Mouse (Mus musculus): ENCODE results near the gene Scamp4. TPM values are rescaled to one million over a fixed set of nuclear protein-coding genes. Genes with fewer than 3 reads are reported as not detected.

Gene Scamp4
- polyA plus RNA-seq, 1 experiment from 2014 or later, result 60.1 TPM

DNA sequence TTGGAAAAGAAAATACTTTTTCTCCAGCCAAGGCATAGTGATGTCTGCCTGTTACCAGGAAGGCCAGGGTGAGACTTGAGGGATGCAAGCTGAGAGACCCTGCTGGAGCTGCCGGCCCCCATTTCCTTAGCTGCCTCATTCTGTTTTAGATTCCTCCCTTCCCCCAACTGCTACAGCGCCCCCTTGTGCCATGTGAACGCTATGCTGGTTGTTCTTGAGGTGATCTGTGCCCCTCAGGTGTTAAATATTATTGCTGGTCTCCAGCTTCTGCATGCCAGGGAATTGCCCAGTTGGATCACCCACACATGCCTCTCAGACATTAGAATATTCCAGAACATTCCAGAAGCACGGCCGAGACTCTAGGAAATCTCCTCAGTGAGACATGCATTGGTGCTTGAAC is 58.5 kb downstream of the Scamp4 start:
- WGBS, result 38% methylated on average over 5 of the region's 5 CpGs
- Histone ChIP-seq H3K4me2 (ENCODE audit: low read depth, low read length) (no peak overlapping the region), H3K27ac (ENCODE audit: low read length) (no peak overlapping the region), H3K4me3 (ENCODE audit: low read length) (no peak overlapping the region), H3K4me1 (ENCODE audit: control insufficient read depth, insufficient read depth, low read length) (peaks cover 42% of the 10 kb centered on the region), H3K9me3 (replicated peaks; ENCODE audit: control insufficient read depth, low read length) (no peaks in the 10 kb centered on the region), H3K9ac (ENCODE audit: low read length) (no peak overlapping the region), H3K27me3 (ENCODE audit: control insufficient read depth, insufficient read depth, low read length) (no peaks in the 10 kb centered on the region), H3K36me3 (ENCODE audit: control insufficient read depth, insufficient read depth) (peaks cover 3% of the 10 kb centered on the region; the same call in 1 of the 2 replicates)
- no peak for ATAC-seq (replicated peaks; ENCODE audit: extremely low read depth, insufficient read depth, low FRiP score)

DNA sequence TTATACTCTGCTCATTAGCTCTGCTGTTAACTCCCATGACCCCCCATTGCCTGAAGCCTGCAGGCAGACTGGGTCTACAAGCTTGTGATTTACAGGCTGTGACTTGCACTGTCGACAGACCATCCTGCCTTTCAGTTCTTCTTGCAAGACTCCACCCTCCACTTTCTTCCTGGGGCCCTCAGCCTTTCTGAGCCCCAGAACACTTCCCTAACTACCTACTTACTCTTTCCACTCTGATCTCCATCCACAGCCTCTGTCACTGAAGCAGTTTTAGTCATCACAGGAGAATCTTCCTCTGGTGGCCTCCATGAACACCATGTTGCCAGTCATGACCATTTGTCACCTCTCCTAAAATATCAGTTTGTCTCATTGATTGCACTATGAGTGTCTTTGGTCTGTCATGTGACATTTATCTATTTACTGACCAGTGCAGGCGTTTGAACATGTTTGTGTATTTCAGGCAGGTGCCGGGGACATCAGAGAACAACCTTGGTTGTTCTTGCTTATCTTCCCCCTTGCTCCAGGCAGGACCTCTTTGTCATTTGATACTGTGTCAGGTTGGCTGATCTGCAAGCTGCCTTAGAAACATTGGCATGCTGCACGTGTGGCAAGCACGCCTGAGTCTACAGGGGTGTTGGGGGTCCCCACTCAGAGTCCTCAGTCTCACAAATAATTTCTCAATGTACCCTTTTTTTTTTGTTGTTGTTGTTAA is 61.0 kb downstream of the Scamp4 start:
- ATAC-seq (replicated peaks; ENCODE audit: extremely low read depth, insufficient read depth, low FRiP score), result no peak
- Histone ChIP-seq H3K4me2 (ENCODE audit: low read depth, low read length) (peak overlapping the region; percentile 47; the same call in 1 of the 2 replicates), H3K9me3 (replicated peaks; ENCODE audit: control insufficient read depth, low read length) (no peaks in the 10 kb centered on the region), H3K4me1 (ENCODE audit: control insufficient read depth, insufficient read depth, low read length) (peaks cover 38% of the 10 kb centered on the region), H3K27ac (ENCODE audit: low read length) (peak overlapping the region; percentile 89), H3K4me3 (ENCODE audit: low read length) (no peak overlapping the region), H3K9ac (ENCODE audit: low read length) (no peak overlapping the region; the same call in 1 of the 2 replicates), H3K36me3 (ENCODE audit: control insufficient read depth, insufficient read depth) (peaks cover 27% of the 10 kb centered on the region), H3K27me3 (ENCODE audit: control insufficient read depth, insufficient read depth, low read length) (no peaks in the 10 kb centered on the region)
- WGBS, result 23% methylated on average over 5 of the region's 5 CpGs

DNA sequence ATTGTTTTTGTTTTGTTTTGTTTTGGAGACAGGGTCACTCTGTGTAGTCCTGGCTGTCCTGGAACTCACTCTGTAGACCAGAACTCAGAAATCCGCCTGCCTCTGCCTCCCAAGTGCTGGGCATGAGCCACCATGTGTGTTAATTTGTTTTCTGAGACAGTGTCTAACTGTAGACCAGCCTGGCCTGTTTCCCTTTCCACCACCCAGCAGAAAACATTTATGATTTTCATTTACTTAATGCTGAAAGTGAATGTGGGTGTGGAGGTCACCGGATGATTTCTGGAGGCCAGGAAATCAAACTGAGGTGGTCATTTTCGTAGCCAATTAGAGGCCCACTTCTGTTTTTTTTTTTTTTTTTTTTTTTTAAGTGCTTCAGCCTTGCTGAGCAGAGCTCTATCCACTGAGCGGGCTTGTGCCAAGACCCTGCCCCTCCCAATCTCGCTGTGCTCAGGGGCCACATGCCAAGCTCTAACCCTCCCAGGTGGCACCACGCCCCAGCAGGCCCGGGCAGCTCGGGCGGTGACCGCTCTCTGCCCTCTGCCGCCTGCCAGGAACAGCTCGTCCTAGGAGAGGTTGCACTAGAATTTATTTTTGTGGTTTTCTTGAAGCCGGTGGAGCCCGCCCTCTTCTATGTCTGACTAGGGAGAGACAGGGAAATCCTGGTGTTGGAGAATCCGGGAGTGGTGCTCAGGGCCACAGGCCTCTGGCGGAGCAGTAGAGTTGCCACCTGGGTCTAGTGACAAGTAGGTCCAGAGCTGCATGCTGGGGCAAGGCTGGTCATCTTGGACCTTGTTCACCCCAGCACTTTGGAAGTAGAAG is 61.7 kb downstream of the Scamp4 start:
- Histone ChIP-seq H3K4me1 (ENCODE audit: control insufficient read depth, insufficient read depth, low read length) (peaks cover 35% of the 10 kb centered on the region), H3K27me3 (ENCODE audit: control insufficient read depth, insufficient read depth, low read length) (no peaks in the 10 kb centered on the region), H3K27ac (ENCODE audit: low read length) (peak overlapping the region; percentile 89), H3K9me3 (replicated peaks; ENCODE audit: control insufficient read depth, low read length) (no peaks in the 10 kb centered on the region), H3K4me2 (ENCODE audit: low read depth, low read length) (peak overlapping the region; percentile 47), H3K4me3 (ENCODE audit: low read length) (peak overlapping the region; percentile 9), H3K9ac (ENCODE audit: low read length) (peak overlapping the region; percentile 69), H3K36me3 (ENCODE audit: control insufficient read depth, insufficient read depth) (peaks cover 35% of the 10 kb centered on the region)
- ATAC-seq (replicated peaks; ENCODE audit: extremely low read depth, insufficient read depth, low FRiP score), result peak; percentile 78
- 8% methylated on average over 16 of the region's 16 CpGs for WGBS

DNA sequence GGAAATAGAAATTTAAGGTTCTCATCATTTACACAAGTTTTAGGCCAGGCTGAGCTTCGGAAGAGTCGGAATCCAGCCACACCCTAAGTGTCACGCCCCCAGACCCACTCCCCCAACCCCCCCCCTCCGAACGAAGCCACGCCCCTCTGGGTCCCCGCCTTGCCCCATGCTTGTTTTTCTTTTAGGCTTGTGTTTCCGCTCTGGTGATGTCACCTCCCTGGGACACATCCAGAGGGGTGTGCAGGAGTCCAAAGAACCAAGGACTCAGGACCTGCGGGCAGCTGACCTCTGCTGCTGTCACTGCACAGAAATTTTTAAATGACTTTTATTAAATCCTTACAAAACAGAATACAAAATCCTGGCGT is 62.3 kb downstream of the Scamp4 start:
- Histone ChIP-seq H3K9ac (ENCODE audit: low read length) (peak overlapping the region; percentile 69), H3K27me3 (ENCODE audit: control insufficient read depth, insufficient read depth, low read length) (no peaks in the 10 kb centered on the region), H3K9me3 (replicated peaks; ENCODE audit: control insufficient read depth, low read length) (no peaks in the 10 kb centered on the region), H3K27ac (ENCODE audit: low read length) (peak overlapping the region; percentile 89), H3K4me1 (ENCODE audit: control insufficient read depth, insufficient read depth, low read length) (peaks cover 40% of the 10 kb centered on the region), H3K36me3 (ENCODE audit: control insufficient read depth, insufficient read depth) (peaks cover 41% of the 10 kb centered on the region), H3K4me3 (ENCODE audit: low read length) (peak overlapping the region; percentile 9), H3K4me2 (ENCODE audit: low read depth, low read length) (peak overlapping the region; percentile 47)
- peak; percentile 61 for ATAC-seq (replicated peaks; ENCODE audit: extremely low read depth, insufficient read depth, low FRiP score)
- 15% methylated on average over 10 of the region's 10 CpGs for WGBS

Small RNAs within 50 kb of the gene (microRNA-seq; reads per million reads assigned to microRNA genes)
- gene Mir6912, result not detected

Other genes with a start within 250 kb of the Scamp4 start
- gene Plk5, start 246.4 kb upstream of the Scamp4 start, polyA plus RNA-seq (2015; fragmentation: Nextera tagmentation; extraction: Ambion mirVana), result 0.07 and 0.14 TPM in 2 replicates
- 2.8 TPM in 2 replicates for gene Mex3d, start 215.2 kb upstream of the Scamp4 start, polyA plus RNA-seq (2015; fragmentation: Nextera tagmentation; extraction: Ambion mirVana)
- gene Mbd3, start 203.3 kb upstream of the Scamp4 start, polyA plus RNA-seq (2015; fragmentation: Nextera tagmentation; extraction: Ambion mirVana), result 136 and 155 TPM in 2 replicates
- gene Uqcr11, start 196.0 kb upstream of the Scamp4 start, polyA plus RNA-seq (2015; fragmentation: Nextera tagmentation; extraction: Ambion mirVana), result 1,492 and 1,877 TPM in 2 replicates
- 41.9 and 47.0 TPM in 2 replicates for gene Tcf3, start 169.2 kb upstream of the Scamp4 start, polyA plus RNA-seq (2015; fragmentation: Nextera tagmentation; extraction: Ambion mirVana)
- not detected in 2 replicates for gene Onecut3, start 108.0 kb upstream of the Scamp4 start, polyA plus RNA-seq (2015; fragmentation: Nextera tagmentation; extraction: Ambion mirVana)
- gene Atp8b3, start 63.7 kb upstream of the Scamp4 start, polyA plus RNA-seq (2015; fragmentation: Nextera tagmentation; extraction: Ambion mirVana), result 0.03 and 0.04 TPM in 2 replicates
- 15.0 and 16.5 TPM in 2 replicates for gene Rexo1, start 41.3 kb upstream of the Scamp4 start, polyA plus RNA-seq (2015; fragmentation: Nextera tagmentation; extraction: Ambion mirVana)
- gene Klf16, start 25.6 kb upstream of the Scamp4 start, polyA plus RNA-seq (2015; fragmentation: Nextera tagmentation; extraction: Ambion mirVana), result 5.8 and 6.0 TPM in 2 replicates
- 79.5 and 91.7 TPM in 2 replicates for gene Abhd17a, start 12.5 kb upstream of the Scamp4 start, polyA plus RNA-seq (2015; fragmentation: Nextera tagmentation; extraction: Ambion mirVana)
- gene Adat3, start within 50 bp of the Scamp4 start, polyA plus RNA-seq (2015; fragmentation: Nextera tagmentation; extraction: Ambion mirVana), result 3.5 and 4.0 TPM in 2 replicates
- 2.2 and 2.8 TPM in 2 replicates for gene Gm49322, start 3.1 kb downstream of the Scamp4 start, polyA plus RNA-seq (2015; fragmentation: Nextera tagmentation; extraction: Ambion mirVana)
- 50.7 and 103 TPM in 2 replicates for gene Csnk1g2, start 20.0 kb downstream of the Scamp4 start, polyA plus RNA-seq (2015; fragmentation: Nextera tagmentation; extraction: Ambion mirVana)
- gene Btbd2, start 54.2 kb downstream of the Scamp4 start, polyA plus RNA-seq (2015; fragmentation: Nextera tagmentation; extraction: Ambion mirVana), result 41.7 and 58.2 TPM in 2 replicates
- gene Mknk2, start 75.2 kb downstream of the Scamp4 start, polyA plus RNA-seq (2015; fragmentation: Nextera tagmentation; extraction: Ambion mirVana), result 82.1 and 92.8 TPM in 2 replicates
- gene Mob3a, start 99.1 kb downstream of the Scamp4 start, polyA plus RNA-seq (2015; fragmentation: Nextera tagmentation; extraction: Ambion mirVana), result 29.0 and 33.4 TPM in 2 replicates
- 11.2 and 13.2 TPM in 2 replicates for gene Izumo4, start 99.3 kb downstream of the Scamp4 start, polyA plus RNA-seq (2015; fragmentation: Nextera tagmentation; extraction: Ambion mirVana)
- gene Ap3d1, start 139.4 kb downstream of the Scamp4 start, polyA plus RNA-seq (2015; fragmentation: Nextera tagmentation; extraction: Ambion mirVana), result 45.7 and 49.5 TPM in 2 replicates
- 18.8 and 19.2 TPM in 2 replicates for gene Dot1l, start 152.3 kb downstream of the Scamp4 start, polyA plus RNA-seq (2015; fragmentation: Nextera tagmentation; extraction: Ambion mirVana)
- 42.3 and 47.7 TPM in 2 replicates for gene Sf3a2, start 195.3 kb downstream of the Scamp4 start, polyA plus RNA-seq (2015; fragmentation: Nextera tagmentation; extraction: Ambion mirVana)
- gene Plekhj1, start 195.8 kb downstream of the Scamp4 start, polyA plus RNA-seq (2015; fragmentation: Nextera tagmentation; extraction: Ambion mirVana), result 79.4 and 83.3 TPM in 2 replicates
- 0.13 and 0.29 TPM in 2 replicates for gene Amh, start 202.4 kb downstream of the Scamp4 start, polyA plus RNA-seq (2015; fragmentation: Nextera tagmentation; extraction: Ambion mirVana)
- gene Jsrp1, start 210.6 kb downstream of the Scamp4 start, polyA plus RNA-seq (2015; fragmentation: Nextera tagmentation; extraction: Ambion mirVana), result 5.6 and 6.7 TPM in 2 replicates
- gene Oaz1, start 223.8 kb downstream of the Scamp4 start, polyA plus RNA-seq (2015; fragmentation: Nextera tagmentation; extraction: Ambion mirVana), result 2,111 and 2,265 TPM in 2 replicates
- 0.39 and 0.84 TPM in 2 replicates for gene Lingo3, start 241.2 kb downstream of the Scamp4 start, polyA plus RNA-seq (2015; fragmentation: Nextera tagmentation; extraction: Ambion mirVana)